Mouse (Mus musculus) kidney, embryonic 14.5 days (tissue): ENCODE measurements at regions not wholly inside any gene's neighbourhood (a gene's known extent, or its start where the extent isn't known, plus 50 kb on each side); places are given as distances from the start of the nearest gene placed in this dataset.

Experiments
- ATAC-seq: fragments of 200-750 bp; cut with Nextera tagmentation; 2 replicates; pipeline ENCODE4 v1.8.0; 2017; ENCODE audit warnings: moderate number of reproducible peaks, mild to moderate bottlenecking, moderate TSS enrichment, moderate library complexity; ENCODE audit not compliant: low FRiP score, low TSS enrichment
- H3K27ac ChIP-seq: fragments of 300-500 bp; sonication (generic); 2 replicates; pipeline ENCODE4 v1.5.1; 2014; ENCODE audit warnings: low read depth, mild to moderate bottlenecking, low read length, moderate library complexity, mixed read lengths
- H3K27me3 ChIP-seq: fragments of 300-500 bp; sonication (generic); 2 replicates; pipeline ENCODE4 v1.6.1; 2014; ENCODE audit warnings: mild to moderate bottlenecking, low read length; ENCODE audit not compliant: control insufficient read depth, insufficient read depth
- H3K36me3 ChIP-seq: fragments of 300-500 bp; sonication (generic); 2 replicates; pipeline ENCODE4 v1.6.1; 2014; ENCODE audit warnings: low read length, mixed read lengths; ENCODE audit not compliant: control insufficient read depth, insufficient read depth
- H3K4me1 ChIP-seq: fragments of 300-500 bp; sonication (generic); 2 replicates; pipeline ENCODE4 v1.6.1; 2014; ENCODE audit warnings: low read length, mixed read lengths; ENCODE audit not compliant: control insufficient read depth, insufficient read depth
- H3K4me2 ChIP-seq: fragments of 300-500 bp; sonication (generic); replicated peaks from 2 replicates; pipeline ENCODE4 v1.6.1; 2014; ENCODE audit warnings: low read depth, mild to moderate bottlenecking, low read length
- H3K4me3 ChIP-seq: fragments of 300-500 bp; sonication (generic); 2 replicates; pipeline ENCODE4 v1.5.1; 2014; ENCODE audit warnings: mild to moderate bottlenecking, low read length
- H3K9ac ChIP-seq: fragments of 300-500 bp; sonication (generic); 2 replicates; pipeline ENCODE4 v1.6.1; 2014; ENCODE audit warnings: low read depth, mild to moderate bottlenecking, low read length, moderate library complexity
- H3K9me3 ChIP-seq: fragments of 300-500 bp; sonication (generic); 2 replicates; pipeline ENCODE4 v1.6.1; 2016; ENCODE audit warnings: low read length; ENCODE audit not compliant: control insufficient read depth
- WGBS: fragments of 180-500 bp; shearing (Covaris S2); extraction: QIAGEN DNeasy Blood & Tissue Kit; methylation state at CpG from one replicate; pipeline ENCODE4 v1.1.7; 2014; 5-methylcytosine and 5-hydroxymethylcytosine counted together

DNA sequence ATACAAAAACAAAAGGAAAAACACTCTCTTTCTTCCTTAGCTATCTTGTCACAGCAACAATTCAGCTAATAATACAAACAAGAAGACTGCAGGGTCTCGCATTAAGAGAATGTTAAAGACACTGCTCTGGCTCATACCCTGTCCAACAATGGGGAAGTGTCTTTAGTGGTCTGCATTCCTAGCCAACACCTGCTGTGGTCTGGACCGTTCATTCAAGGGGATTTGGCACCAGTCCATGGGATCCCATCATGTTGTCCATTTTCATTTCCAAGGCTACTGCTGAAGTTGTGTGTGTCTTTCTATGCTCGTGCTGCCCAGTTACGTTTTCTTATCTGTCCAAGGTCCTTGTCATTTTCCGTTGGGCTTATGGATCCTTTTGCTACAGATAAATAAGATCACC, 183.7 kb upstream of the Gria1 start:
- Histone ChIP-seq H3K27me3 (no peaks in the 10 kb centered on the region), H3K4me1 (no peaks in the 10 kb centered on the region), H3K9me3 (no peaks in the 10 kb centered on the region), H3K4me2 (no peak overlapping the region), H3K9ac (no peak overlapping the region), H3K27ac (no peak overlapping the region), H3K4me3 (no peak overlapping the region), H3K36me3 (no peaks in the 10 kb centered on the region)
- no peak for ATAC-seq
- WGBS: 89% methylated on average over 5 of the region's 5 CpGs

DNA sequence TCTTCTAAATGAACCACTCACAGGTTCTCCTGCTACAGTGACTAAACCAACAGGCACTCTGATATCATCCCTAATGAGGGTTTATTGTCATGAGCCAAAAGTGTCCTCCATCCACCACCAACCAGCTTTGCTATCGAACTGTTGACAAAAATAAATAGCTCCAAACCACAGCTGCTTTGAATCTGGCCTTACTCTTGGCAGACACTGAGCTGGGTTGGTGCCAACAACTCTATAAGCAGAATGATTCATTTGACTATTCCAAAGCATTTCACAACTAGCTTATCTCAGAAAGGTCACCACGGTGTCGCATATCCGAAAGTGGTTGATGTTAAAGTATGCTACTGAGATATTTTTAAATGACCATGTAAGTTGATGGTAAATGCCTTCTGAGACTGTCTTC, 148.5 kb upstream of the Gria1 start:
- Histone ChIP-seq H3K27me3 (no peaks in the 10 kb centered on the region), H3K9me3 (no peaks in the 10 kb centered on the region), H3K9ac (no peak overlapping the region), H3K27ac (no peak overlapping the region), H3K4me2 (no peak overlapping the region), H3K4me1 (no peaks in the 10 kb centered on the region), H3K36me3 (no peaks in the 10 kb centered on the region), H3K4me3 (no peak overlapping the region)
- ATAC-seq: peak; percentile 46; the same call in 1 of the 2 replicates
- WGBS: 61% methylated on average over 4 of the region's 4 CpGs

DNA sequence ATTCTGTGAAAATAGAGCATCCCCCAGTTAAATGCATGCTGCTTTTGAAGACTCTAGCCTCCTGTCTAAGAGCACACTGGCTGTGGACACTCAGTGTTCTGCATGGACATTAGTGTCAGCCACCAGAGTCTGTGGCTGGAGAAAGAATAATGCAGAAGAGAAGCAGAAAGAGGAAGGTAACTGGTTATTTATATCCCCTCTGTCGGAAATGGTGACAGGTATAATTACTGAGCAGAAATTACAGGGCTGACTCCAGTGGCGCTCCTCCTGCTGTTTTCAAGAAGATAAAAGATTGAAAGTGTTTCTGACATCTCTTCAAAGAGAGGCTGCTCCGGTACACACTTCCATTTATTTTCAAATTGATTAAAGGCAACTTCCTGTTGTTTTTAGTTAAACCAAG, 139.5 kb upstream of the Gria1 start:
- no peaks in the 10 kb centered on the region; the same call in 1 of the 2 replicates for H3K4me1 ChIP-seq
- 6% methylated on average over 3 of the region's 3 CpGs for WGBS

DNA sequence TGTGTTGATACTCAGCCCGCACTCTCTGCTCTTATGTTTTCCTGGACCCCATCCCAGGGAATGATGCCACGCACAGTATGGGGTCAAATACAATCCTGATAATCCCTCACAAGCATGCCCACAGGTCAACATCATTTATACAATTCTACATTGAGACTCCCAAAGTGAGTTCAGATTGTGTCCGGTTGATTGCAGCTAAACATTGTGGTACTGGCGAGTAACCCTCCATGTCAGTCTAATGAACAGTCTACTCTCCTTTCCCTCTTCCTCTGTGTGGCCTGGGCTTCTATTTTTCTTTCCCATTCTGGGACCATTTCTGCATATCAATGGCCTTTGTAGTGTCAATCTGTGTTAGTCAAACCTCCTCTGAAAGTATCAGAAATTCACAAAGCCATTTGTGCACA, 112.6 kb upstream of the Gria1 start:
- Histone ChIP-seq H3K36me3 (no peaks in the 10 kb centered on the region), H3K4me2 (no peak overlapping the region), H3K4me1 (no peaks in the 10 kb centered on the region), H3K27me3 (no peaks in the 10 kb centered on the region), H3K4me3 (no peak overlapping the region), H3K9me3 (no peaks in the 10 kb centered on the region), H3K9ac (no peak overlapping the region), H3K27ac (no peak overlapping the region)
- no peak for ATAC-seq
- WGBS: 91% methylated on average over 4 of the region's 4 CpGs

More for the DNA sequence above, 139.5 kb upstream of the Gria1 start:
- no peak overlapping the region for H3K27ac ChIP-seq
- H3K27me3 ChIP-seq: no peaks in the 10 kb centered on the region
- no peaks in the 10 kb centered on the region for H3K36me3 ChIP-seq
- H3K9ac ChIP-seq: no peak overlapping the region
- ATAC-seq: no peak
- peaks cover 3% of the 10 kb centered on the region; the same call in 1 of the 2 replicates for H3K9me3 ChIP-seq
- no peak overlapping the region for H3K4me3 ChIP-seq
- no peak overlapping the region for H3K4me2 ChIP-seq

DNA sequence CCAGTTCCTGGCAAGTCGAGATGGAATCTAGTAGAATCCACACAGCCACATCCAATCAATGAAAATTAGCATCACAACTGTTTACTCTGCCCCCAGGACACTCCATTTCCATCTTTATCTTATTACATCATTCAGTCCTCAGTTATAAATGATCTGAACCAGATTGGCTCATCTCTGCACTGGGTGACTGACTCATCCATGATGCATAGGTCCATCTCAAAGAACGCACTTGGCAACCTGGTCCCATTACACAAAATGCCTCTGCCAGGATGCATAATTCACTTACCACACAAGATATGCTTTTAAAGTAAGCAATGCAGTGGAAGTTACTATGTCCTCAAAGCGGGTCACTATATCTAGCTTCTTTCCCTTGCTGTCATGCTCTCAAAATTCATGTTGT, 110.0 kb upstream of the Gria1 start:
- Histone ChIP-seq H3K4me3 (no peak overlapping the region), H3K27ac (no peak overlapping the region), H3K4me2 (no peak overlapping the region), H3K4me1 (no peaks in the 10 kb centered on the region), H3K9me3 (no peaks in the 10 kb centered on the region), H3K36me3 (no peaks in the 10 kb centered on the region), H3K9ac (no peak overlapping the region), H3K27me3 (no peaks in the 10 kb centered on the region)
- WGBS: 89% methylated on average over 3 of the region's 3 CpGs
- no peak for ATAC-seq

DNA sequence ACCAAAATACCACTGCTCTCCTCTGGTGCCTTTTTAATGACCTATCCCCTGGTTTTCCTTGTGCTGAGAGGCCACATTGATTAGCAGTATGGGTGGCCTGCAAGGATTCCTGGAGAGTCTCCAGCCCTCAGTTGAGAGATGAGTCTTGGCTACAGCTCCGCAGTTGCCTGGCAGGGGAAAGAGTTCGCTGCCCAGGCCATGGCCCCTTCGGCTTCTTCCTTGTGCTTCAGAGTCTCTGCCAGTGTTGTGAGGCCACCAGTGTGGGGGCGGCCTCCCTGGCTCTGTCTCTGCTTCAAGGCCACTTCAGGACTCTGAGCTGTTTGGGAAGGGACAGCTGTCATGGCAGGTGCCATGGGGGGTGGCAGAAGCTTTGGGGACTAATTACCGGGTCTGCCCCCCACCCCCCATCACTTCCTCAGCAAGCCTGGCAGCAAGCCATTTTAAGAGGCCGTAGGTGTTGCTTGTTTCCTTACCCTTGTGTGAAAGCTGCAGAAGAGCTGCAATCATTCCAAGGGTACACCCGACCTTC, 85.8 kb upstream of the Gria1 start:
- no peaks in the 10 kb centered on the region for H3K36me3 ChIP-seq
- H3K4me3 ChIP-seq: no peak overlapping the region
- H3K9ac ChIP-seq: no peak overlapping the region
- no peak overlapping the region for H3K27ac ChIP-seq
- H3K4me2 ChIP-seq: no peak overlapping the region
- 79% methylated on average over 7 of the region's 7 CpGs for WGBS
- no peak for ATAC-seq
- H3K9me3 ChIP-seq: no peaks in the 10 kb centered on the region
- no peaks in the 10 kb centered on the region for H3K4me1 ChIP-seq
- H3K27me3 ChIP-seq: no peaks in the 10 kb centered on the region

DNA sequence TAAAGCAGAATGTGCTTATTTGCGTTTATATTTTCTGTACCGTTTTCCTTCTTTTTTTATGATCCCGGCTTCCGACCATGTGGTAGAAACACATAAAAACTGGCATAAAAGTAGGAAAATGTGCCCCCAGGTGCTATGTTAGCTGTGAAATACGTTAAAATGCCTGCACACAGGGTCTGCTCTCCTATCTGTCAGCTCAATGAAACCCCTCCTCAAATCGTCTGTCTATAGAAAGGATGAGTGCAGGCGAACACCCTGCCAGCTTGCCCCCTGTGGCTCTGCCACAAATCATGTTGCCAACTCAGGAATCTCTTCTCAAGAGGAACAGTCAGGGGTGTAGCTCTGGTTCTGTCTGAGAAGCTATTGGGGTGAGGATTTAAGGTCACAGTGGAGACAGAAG, 78.4 kb upstream of the Gria1 start:
- Histone ChIP-seq H3K27ac (no peak overlapping the region), H3K27me3 (no peaks in the 10 kb centered on the region), H3K4me1 (no peaks in the 10 kb centered on the region), H3K36me3 (no peaks in the 10 kb centered on the region), H3K4me2 (no peak overlapping the region), H3K9me3 (no peaks in the 10 kb centered on the region), H3K9ac (no peak overlapping the region), H3K4me3 (no peak overlapping the region)
- ATAC-seq: no peak
- 50% methylated on average over 7 of the region's 7 CpGs for WGBS

DNA sequence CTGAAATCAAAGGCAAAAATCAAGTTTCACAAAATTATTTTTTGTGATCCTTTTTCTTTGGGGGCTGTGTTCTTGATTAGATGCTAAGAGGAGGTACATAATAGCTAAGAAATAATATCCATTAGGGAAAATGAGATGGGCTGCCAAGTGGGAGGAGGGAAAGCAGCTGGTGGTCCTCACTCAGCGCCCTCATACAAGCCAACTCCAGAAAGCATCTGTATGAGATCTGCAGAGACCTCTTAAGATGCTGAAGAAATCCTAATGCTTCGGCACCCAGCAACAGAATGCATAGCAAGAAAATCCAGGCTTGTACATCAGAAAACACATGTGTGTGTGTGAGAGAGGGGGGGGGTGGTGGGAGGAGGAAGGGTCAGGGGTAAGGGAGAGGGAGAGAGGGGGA, 58.8 kb upstream of the Gria1 start:
- no peaks in the 10 kb centered on the region for H3K36me3 ChIP-seq
- no peak for ATAC-seq

DNA sequence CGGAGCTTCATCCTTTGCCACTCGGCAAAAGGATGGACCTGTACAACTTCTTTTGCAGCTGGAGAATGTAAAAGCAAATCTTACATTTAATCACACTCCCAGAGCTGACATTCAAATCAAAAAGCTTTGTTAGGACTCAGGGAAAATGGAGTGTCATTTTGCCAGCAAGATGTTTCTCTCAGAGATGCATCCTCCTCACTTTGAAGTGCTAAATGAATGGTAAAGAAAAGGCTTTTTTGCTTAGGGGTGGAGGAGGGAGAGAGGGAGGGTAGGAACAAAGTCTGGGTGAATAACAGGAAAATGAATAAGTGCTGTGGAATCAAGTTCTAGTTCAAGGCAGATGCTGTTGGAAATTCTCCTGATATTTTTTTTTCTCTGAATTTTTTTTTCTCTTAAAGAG, 53.4 kb upstream of the Gria1 start:
- Histone ChIP-seq H3K9me3 (no peaks in the 10 kb centered on the region), H3K27ac (no peak overlapping the region), H3K36me3 (no peaks in the 10 kb centered on the region), H3K9ac (no peak overlapping the region), H3K4me3 (no peak overlapping the region), H3K4me2 (no peak overlapping the region), H3K4me1 (no peaks in the 10 kb centered on the region), H3K27me3 (no peaks in the 10 kb centered on the region)
- 87% methylated on average over 2 of the region's 2 CpGs for WGBS
- ATAC-seq: no peak

More for the DNA sequence above, 58.8 kb upstream of the Gria1 start:
- no peak overlapping the region for H3K27ac ChIP-seq
- no peak overlapping the region for H3K9ac ChIP-seq
- WGBS: 79% methylated on average over 2 of the region's 2 CpGs
- H3K4me1 ChIP-seq: no peaks in the 10 kb centered on the region
- no peak overlapping the region for H3K4me3 ChIP-seq
- no peaks in the 10 kb centered on the region for H3K27me3 ChIP-seq
- no peaks in the 10 kb centered on the region for H3K9me3 ChIP-seq
- H3K4me2 ChIP-seq: no peak overlapping the region
